Mouse (Mus musculus): ENCODE measurements around the gene 4930447C04Rik. TPM values are rescaled to one million over a fixed set of nuclear protein-coding genes. Genes with fewer than 3 reads are reported as not detected.

Gene 4930447C04Rik
- polyA plus RNA-seq, 1 experiment from 2014 or later, result 5.0 TPM

GRCm38 (mm10) chr12:72936751-72937150 is 3.8 kb downstream of the 4930447C04Rik start:
- H3K27ac ChIP-seq (replicated peaks; ENCODE audit: low read depth, low read length), result no peak overlapping the region
- no peaks in the 10 kb centered on the region; the same call in 1 of the 2 replicates for H3K4me1 ChIP-seq (ENCODE audit: control insufficient read depth, insufficient read depth, low read length)
- H3K9me3 ChIP-seq (replicated peaks; ENCODE audit: control insufficient read depth, low read length), result no peaks in the 10 kb centered on the region
- WGBS, result 17% methylated on average over 8 of the region's 8 CpGs
- H3K36me3 ChIP-seq (replicated peaks; ENCODE audit: control insufficient read depth, insufficient read depth, low read depth, low read length), result no peaks in the 10 kb centered on the region
- no peak overlapping the region for H3K9ac ChIP-seq (replicated peaks; ENCODE audit: low read length)
- H3K4me2 ChIP-seq (ENCODE audit: low read depth, low read length), result no peak overlapping the region; the same call in 1 of the 2 replicates
- no peak overlapping the region for H3K4me3 ChIP-seq (ENCODE audit: low read depth, low read length)
- peaks cover 43% of the 10 kb centered on the region for H3K27me3 ChIP-seq (ENCODE audit: control insufficient read depth, insufficient read depth, low read length)
- DNase-seq (ENCODE audit: low spot score), result no peak
- no peak for ATAC-seq (replicated peaks; ENCODE audit: insufficient number of reproducible peaks, low FRiP score, low TSS enrichment, low read depth)

DNA sequence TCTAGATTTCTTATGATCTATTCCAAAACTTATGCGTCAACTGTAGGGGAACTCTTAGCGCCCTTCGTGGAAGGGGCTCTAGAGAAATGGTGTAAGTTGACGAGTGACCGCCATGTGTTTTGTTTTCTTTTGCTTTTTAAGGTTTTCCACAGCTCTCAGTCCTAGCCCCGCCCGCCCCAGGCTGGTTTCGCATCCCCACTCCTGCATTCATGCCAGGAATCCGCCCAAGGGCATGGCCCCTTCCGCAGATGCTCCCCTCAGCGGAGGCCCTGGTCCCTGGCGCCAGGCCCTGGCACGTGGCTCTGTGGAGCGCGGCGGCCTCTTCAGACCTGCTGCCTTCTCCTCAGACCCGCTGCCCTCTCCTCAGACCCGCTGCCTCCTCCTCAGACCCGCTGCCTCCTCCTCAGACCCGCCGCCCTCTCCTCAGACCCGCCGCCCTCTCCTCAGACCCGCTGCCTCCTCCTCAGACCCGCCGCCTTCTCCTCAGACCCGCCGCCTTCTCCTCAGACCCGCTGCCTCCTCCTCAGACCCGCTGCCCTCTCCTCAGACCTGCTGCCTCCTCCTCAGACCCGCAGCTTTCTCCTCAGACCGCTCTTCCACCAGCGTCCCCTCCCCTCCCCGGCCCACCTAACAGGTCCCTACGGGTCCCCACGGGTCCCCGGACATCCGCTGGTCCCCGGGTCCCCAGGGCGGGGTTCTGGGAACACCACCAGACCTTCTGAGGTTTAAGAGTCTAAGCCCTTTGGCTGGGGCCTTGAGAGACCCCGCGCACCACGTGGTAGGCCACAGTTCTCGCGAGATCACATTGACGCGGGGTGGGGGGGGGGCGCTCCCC is 23.2 kb downstream of the 4930447C04Rik start:
- H3K9me3 ChIP-seq (replicated peaks; ENCODE audit: control insufficient read depth, low read length), result no peaks in the 10 kb centered on the region
- 14% methylated on average over 46 of the region's 48 CpGs for WGBS
- no peaks in the 10 kb centered on the region for H3K36me3 ChIP-seq (replicated peaks; ENCODE audit: control insufficient read depth, insufficient read depth, low read depth, low read length)
- ATAC-seq (replicated peaks; ENCODE audit: insufficient number of reproducible peaks, low FRiP score, low TSS enrichment, low read depth) (no peak; the same call in 1 of the 2 replicates), DNase-seq (ENCODE audit: low spot score) (peak; percentile 60)
- peak overlapping the region; percentile 56 for H3K9ac ChIP-seq (replicated peaks; ENCODE audit: low read length)
- H3K27ac ChIP-seq (replicated peaks; ENCODE audit: low read depth, low read length), result no peak overlapping the region
- no peaks in the 10 kb centered on the region for H3K4me1 ChIP-seq (ENCODE audit: control insufficient read depth, insufficient read depth, low read length)
- H3K4me3 ChIP-seq (ENCODE audit: low read depth, low read length), result peak overlapping the region; percentile 38
- peak overlapping the region; percentile 61 for H3K4me2 ChIP-seq (ENCODE audit: low read depth, low read length)
- no peaks in the 10 kb centered on the region for H3K27me3 ChIP-seq (ENCODE audit: control insufficient read depth, insufficient read depth, low read length)

GRCm38 (mm10) chr12:72854377-72855032 is 86.1 kb downstream of the 4930447C04Rik start:
- Histone ChIP-seq H3K9ac (replicated peaks; ENCODE audit: low read length) (no peak overlapping the region), H3K4me3 (ENCODE audit: low read depth, low read length) (no peak overlapping the region)

DNA sequence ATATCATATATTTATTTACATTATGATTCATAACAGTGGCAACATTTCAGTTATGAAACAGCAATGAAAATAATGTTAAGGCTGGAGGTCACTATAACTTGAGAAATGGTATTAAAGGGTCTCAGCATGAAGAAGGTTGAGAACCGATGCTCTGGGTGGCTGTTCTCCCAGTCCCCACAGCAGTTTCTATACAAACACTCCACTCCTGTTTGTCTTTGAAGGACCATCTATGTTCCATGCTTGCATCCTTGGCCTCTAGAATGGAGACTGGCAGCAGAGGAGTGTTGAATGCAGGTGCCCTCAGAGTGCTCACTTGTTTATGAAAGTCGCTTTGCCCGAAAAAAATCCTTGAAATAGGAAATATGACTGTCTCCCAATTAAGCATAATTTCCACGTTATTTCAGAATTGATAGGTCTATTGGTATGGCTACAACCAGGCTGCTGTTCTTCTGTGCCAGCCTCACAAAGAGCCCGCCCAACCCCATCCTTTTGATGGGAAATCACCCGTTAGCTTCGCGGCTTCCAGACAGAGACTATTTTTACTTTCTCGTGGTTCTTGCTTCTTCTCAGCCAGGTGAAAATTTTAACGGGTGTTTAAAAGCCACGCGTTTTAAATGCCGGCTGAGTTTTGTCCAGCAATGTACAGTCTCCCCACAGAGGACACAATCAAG is 87.0 kb downstream of the 4930447C04Rik start:
- no peaks in the 10 kb centered on the region for H3K9me3 ChIP-seq (replicated peaks; ENCODE audit: control insufficient read depth, low read length)
- H3K27ac ChIP-seq (replicated peaks; ENCODE audit: low read depth, low read length), result no peak overlapping the region
- no peak overlapping the region for H3K4me3 ChIP-seq (ENCODE audit: low read depth, low read length)
- no peak for DNase-seq (ENCODE audit: low spot score)
- WGBS, result 33% methylated on average over 13 of the region's 13 CpGs
- no peaks in the 10 kb centered on the region for H3K36me3 ChIP-seq (replicated peaks; ENCODE audit: control insufficient read depth, insufficient read depth, low read depth, low read length)
- no peak for ATAC-seq (replicated peaks; ENCODE audit: insufficient number of reproducible peaks, low FRiP score, low TSS enrichment, low read depth)
- H3K4me1 ChIP-seq (ENCODE audit: control insufficient read depth, insufficient read depth, low read length), result no peaks in the 10 kb centered on the region
- no peak overlapping the region for H3K9ac ChIP-seq (replicated peaks; ENCODE audit: low read length)
- peaks cover 17% of the 10 kb centered on the region for H3K27me3 ChIP-seq (ENCODE audit: control insufficient read depth, insufficient read depth, low read length)
- H3K4me2 ChIP-seq (ENCODE audit: low read depth, low read length), result no peak overlapping the region

More at GRCm38 (mm10) chr12:72854377-72855032, 86.1 kb downstream of the 4930447C04Rik start:
- Histone ChIP-seq H3K4me1 (ENCODE audit: control insufficient read depth, insufficient read depth, low read length) (no peaks in the 10 kb centered on the region), H3K9me3 (replicated peaks; ENCODE audit: control insufficient read depth, low read length) (no peaks in the 10 kb centered on the region), H3K4me2 (ENCODE audit: low read depth, low read length) (peak overlapping the region; percentile 24), H3K36me3 (replicated peaks; ENCODE audit: control insufficient read depth, insufficient read depth, low read depth, low read length) (no peaks in the 10 kb centered on the region), H3K27ac (replicated peaks; ENCODE audit: low read depth, low read length) (no peak overlapping the region), H3K27me3 (ENCODE audit: control insufficient read depth, insufficient read depth, low read length) (peaks cover 17% of the 10 kb centered on the region)
- 2% methylated on average over 19 of the region's 19 CpGs for WGBS
- peak; percentile 75 for DNase-seq (ENCODE audit: low spot score)
- peak; percentile 65; the same call in 1 of the 2 replicates for ATAC-seq (replicated peaks; ENCODE audit: insufficient number of reproducible peaks, low FRiP score, low TSS enrichment, low read depth)

- Histone ChIP-seq H3K4me3 (ENCODE audit: low read depth, low read length) (no peak overlapping the region), H3K9me3 (replicated peaks; ENCODE audit: control insufficient read depth, low read length) (no peaks in the 10 kb centered on the region), H3K27me3 (ENCODE audit: control insufficient read depth, insufficient read depth, low read length) (peaks cover 19% of the 10 kb centered on the region), H3K36me3 (replicated peaks; ENCODE audit: control insufficient read depth, insufficient read depth, low read depth, low read length) (no peaks in the 10 kb centered on the region), H3K4me1 (ENCODE audit: control insufficient read depth, insufficient read depth, low read length) (no peaks in the 10 kb centered on the region), H3K27ac (replicated peaks; ENCODE audit: low read depth, low read length) (no peak overlapping the region), H3K4me2 (ENCODE audit: low read depth, low read length) (no peak overlapping the region), H3K9ac (replicated peaks; ENCODE audit: low read length) (no peak overlapping the region)
- ATAC-seq (replicated peaks; ENCODE audit: insufficient number of reproducible peaks, low FRiP score, low TSS enrichment, low read depth) (no peak), DNase-seq (ENCODE audit: low spot score) (peak; percentile 39)
- WGBS, result 37% methylated on average over 6 of the region's 6 CpGs
Observed at GRCm38 (mm10) chr12:72852264-72852663, 88.3 kb downstream of the 4930447C04Rik start.

GRCm38 (mm10) chr12:72850146-72850545 is 90.4 kb downstream of the 4930447C04Rik start:
- ATAC-seq (replicated peaks; ENCODE audit: insufficient number of reproducible peaks, low FRiP score, low TSS enrichment, low read depth) (no peak), DNase-seq (ENCODE audit: low spot score) (no peak)
- H3K4me1 ChIP-seq (ENCODE audit: control insufficient read depth, insufficient read depth, low read length), result no peaks in the 10 kb centered on the region
- no peak overlapping the region for H3K9ac ChIP-seq (replicated peaks; ENCODE audit: low read length)
- H3K4me3 ChIP-seq (ENCODE audit: low read depth, low read length), result no peak overlapping the region
- H3K27me3 ChIP-seq (ENCODE audit: control insufficient read depth, insufficient read depth, low read length), result peaks cover 9% of the 10 kb centered on the region
- no peak overlapping the region for H3K27ac ChIP-seq (replicated peaks; ENCODE audit: low read depth, low read length)
- H3K9me3 ChIP-seq (replicated peaks; ENCODE audit: control insufficient read depth, low read length), result no peaks in the 10 kb centered on the region
- 61% methylated on average over 9 of the region's 9 CpGs for WGBS
- no peak overlapping the region for H3K4me2 ChIP-seq (ENCODE audit: low read depth, low read length)
- H3K36me3 ChIP-seq (replicated peaks; ENCODE audit: control insufficient read depth, insufficient read depth, low read depth, low read length), result no peaks in the 10 kb centered on the region

DNA sequence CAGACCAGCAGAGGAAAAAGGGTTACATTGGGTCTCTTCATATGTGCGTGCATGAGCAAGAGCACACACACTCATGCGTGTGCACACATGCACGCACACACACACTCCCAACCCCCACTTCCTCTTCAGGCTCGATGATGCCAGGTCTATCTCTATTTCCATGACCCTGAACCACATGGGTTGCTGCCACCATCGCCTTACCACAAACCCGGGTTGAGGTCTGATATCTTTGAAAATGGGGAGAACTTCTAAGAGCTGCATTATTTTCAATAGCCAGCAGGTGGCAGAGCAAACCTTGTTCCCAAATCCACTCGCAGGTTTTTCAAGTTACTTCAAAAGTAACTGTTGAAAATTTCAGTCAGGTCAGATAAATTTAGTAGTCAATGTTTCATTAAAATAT is 92.8 kb downstream of the 4930447C04Rik start:
- H3K4me3 ChIP-seq (ENCODE audit: low read depth, low read length), result no peak overlapping the region
- no peak for ATAC-seq (replicated peaks; ENCODE audit: insufficient number of reproducible peaks, low FRiP score, low TSS enrichment, low read depth)
- 22% methylated on average over 7 of the region's 7 CpGs for WGBS
- no peak overlapping the region for H3K27ac ChIP-seq (replicated peaks; ENCODE audit: low read depth, low read length)
- H3K27me3 ChIP-seq (ENCODE audit: control insufficient read depth, insufficient read depth, low read length), result peaks cover 2% of the 10 kb centered on the region; the same call in 1 of the 2 replicates
- H3K9me3 ChIP-seq (replicated peaks; ENCODE audit: control insufficient read depth, low read length), result no peaks in the 10 kb centered on the region
- peak; percentile 86 for DNase-seq (ENCODE audit: low spot score)
- H3K4me2 ChIP-seq (ENCODE audit: low read depth, low read length), result no peak overlapping the region
- no peak overlapping the region for H3K9ac ChIP-seq (replicated peaks; ENCODE audit: low read length)
- no peaks in the 10 kb centered on the region; the same call in 1 of the 2 replicates for H3K4me1 ChIP-seq (ENCODE audit: control insufficient read depth, insufficient read depth, low read length)
- no peaks in the 10 kb centered on the region for H3K36me3 ChIP-seq (replicated peaks; ENCODE audit: control insufficient read depth, insufficient read depth, low read depth, low read length)

Measured in embryonic facial prominence, embryonic 11.5 days (tissue).